31 mouse cellular contexts compared by ENCODE assay signal in genomic region chr4:123152003-123152402, GRCm38 (mm10). TPM values are rescaled to one million over a fixed set of nuclear protein-coding genes. Genes with fewer than 3 reads are reported as not detected.
DNase-seq lines count a peak whose midpoint lies in the region; ATAC-seq and TF ChIP-seq lines count a peak whose summit lies in the region.
"Had no signal": no experiment of that assay in that cellular context is flagged by ENCODE, and none has a peak within 500 bp of the region (broad histone marks: within the 10 kb centered on the region; RNA-seq: fewer than 3 reads in every experiment).

No protein-coding gene starts in this region.

- no peak for DNase-seq in forebrain, postnatal 0 days
- DNase-seq in forebrain, embryonic 10.5 days (ENCODE audit: extremely low spot score, low spot score), result no peak
- no peak for DNase-seq in layer of hippocampus, adult 2 months (ENCODE audit: low spot score in 2 of 2)
- no peak for DNase-seq in layer of hippocampus, adult 9-10 months (ENCODE audit: low spot score)
- DNase-seq in MEL (ENCODE audit: low read depth, low spot score), result no peak
- no peak for DNase-seq in gastrocnemius, adult 8-10 months (ENCODE audit: low spot score in 2 of 2)
- DNase-seq in embryo, embryonic 10 days (ENCODE audit: low spot score), result no peak
- DNase-seq: adrenal gland, adult 2 months; adrenal gland, postnatal 25 days; B cell, adult 2 months; cerebellum, adult 18-20 months; cerebellum, adult 9-11 months; cerebellum, postnatal 36 days; gastrocnemius, postnatal 25 days; heart, postnatal 10 days; heart, postnatal 4 days had no signal

- no peaks in the 10 kb centered on the region for H3K79me2 ChIP-seq in MEL (ENCODE audit: control insufficient read depth, insufficient read depth, low read length, poor library complexity)

- H3K4me1 ChIP-seq in forebrain, postnatal 0 days (ENCODE audit: insufficient read depth), result no peaks in the 10 kb centered on the region
- 0 out of 2 replicates have a peak, but pooled peaks cover 3% of the 10 kb centered on the region for H3K4me1 ChIP-seq in forebrain, embryonic 10.5 days
- H3K4me1 ChIP-seq in MEL (ENCODE audit: control insufficient read depth in 1 of 2, insufficient read depth in 2 of 2, low read length in 2 of 2), result no peaks in the 10 kb centered on the region
- no peaks in the 10 kb centered on the region for H3K4me1 ChIP-seq in embryonic fibroblast, embryonic 13.5 days (ENCODE audit: control insufficient read depth, insufficient read depth, low read length)
- H3K4me1 ChIP-seq: embryonic facial prominence, embryonic 10.5 days; forebrain, embryonic 15.5 days; heart, embryonic 10.5 days; hindbrain, embryonic 13.5 days had no signal

- no peak overlapping the region for H3K9ac ChIP-seq in forebrain, postnatal 0 days
- H3K9ac ChIP-seq in MEL (ENCODE audit: control insufficient read depth, low read depth, low read length, poor library complexity, severe bottlenecking), result no peak overlapping the region
- H3K9ac ChIP-seq: forebrain, embryonic 15.5 days; hindbrain, embryonic 13.5 days had no signal

- TF ChIP-seq CTCF in forebrain, postnatal 0 days (IDR thresholded peaks at IDR 0.05; ENCODE audit: low read depth), result 0 out of 2 replicates have a peak, but pooled peaks have one; percentile 6
- peak; percentile 56 for TF ChIP-seq CTCF in layer of hippocampus, adult 2 months (conservative IDR thresholded peaks at IDR 0.05)
- peak in 2 of 3 experiments; percentile 26 to 34; a peak in 4 of 6 replicates for TF ChIP-seq CTCF in MEL (IDR thresholded peaks at IDR 0.05 in 2 of 3, conservative IDR thresholded peaks at IDR 0.05 in 1 of 3; ENCODE audit: control insufficient read depth in 1 of 3, insufficient read depth in 1 of 3, low read depth in 2 of 3, low read length in 3 of 3, poor library complexity in 1 of 3, severe bottlenecking in 1 of 3)
- 0 out of 2 replicates have a peak, but pooled peaks have one; percentile 1 for TF ChIP-seq CTCF in embryonic fibroblast, embryonic 13.5 days (IDR thresholded peaks at IDR 0.05; ENCODE audit: borderline replicate concordance, insufficient read depth, low read length)

- WGBS in forebrain, postnatal 0 days, result 78% methylated on average over 4 of the region's 4 CpGs
- WGBS in forebrain, embryonic 10.5 days, result 80% methylated on average over 4 of the region's 4 CpGs

- ATAC-seq in forebrain, postnatal 0 days, result no peak
- ATAC-seq: activated CD4-positive, CD25-positive, alpha-beta regulatory T cell, adult 4 months; CD4-positive, CD25-positive, alpha-beta regulatory T cell, adult 4 months; forebrain, embryonic 15.5 days; hindbrain, postnatal 0 days had no signal

- no peak for TF ChIP-seq EP300 in MEL (IDR thresholded peaks at IDR 0.05; ENCODE audit: low read depth in 1 of 2, low read length in 2 of 2)

- H3K4me3 ChIP-seq in forebrain, postnatal 0 days (ENCODE audit: low read depth, low read length), result no peak overlapping the region
- no peak overlapping the region for H3K4me3 ChIP-seq in forebrain, embryonic 10.5 days
- no peak overlapping the region for H3K4me3 ChIP-seq in layer of hippocampus, adult 2 months
- no peak overlapping the region for H3K4me3 ChIP-seq in MEL (ENCODE audit: control insufficient read depth in 1 of 2, insufficient read depth in 1 of 2, low read depth in 2 of 2, low read length in 2 of 2)
- H3K4me3 ChIP-seq in embryonic fibroblast, embryonic 13.5 days (ENCODE audit: insufficient read depth, low read length), result no peak overlapping the region
- H3K4me3 ChIP-seq: embryonic facial prominence, embryonic 10.5 days; erythroblast, embryonic 14.5 days; forebrain, embryonic 15.5 days; heart, embryonic 10.5 days; hindbrain, embryonic 13.5 days had no signal

- no peak overlapping the region for H3K27ac ChIP-seq in forebrain, postnatal 0 days (ENCODE audit: low read depth, low read length)
- no peak overlapping the region for H3K27ac ChIP-seq in forebrain, embryonic 10.5 days
- no peak overlapping the region for H3K27ac ChIP-seq in layer of hippocampus, adult 2 months
- H3K27ac ChIP-seq in MEL (ENCODE audit: control insufficient read depth, low read depth, low read length), result no peak overlapping the region
- H3K27ac ChIP-seq in embryonic fibroblast, embryonic 13.5 days (ENCODE audit: insufficient read depth, low read length), result no peak overlapping the region
- H3K27ac ChIP-seq: embryonic facial prominence, embryonic 10.5 days; forebrain, embryonic 15.5 days; heart, embryonic 10.5 days; hindbrain, embryonic 13.5 days; hindbrain, postnatal 0 days had no signal

- H3K4me2 ChIP-seq in forebrain, postnatal 0 days (ENCODE audit: low read depth), result no peak overlapping the region
- H3K4me2 ChIP-seq: forebrain, embryonic 15.5 days; hindbrain, embryonic 13.5 days had no signal

- H3K36me3 ChIP-seq in forebrain, postnatal 0 days (ENCODE audit: insufficient read depth), result no peaks in the 10 kb centered on the region
- no peaks in the 10 kb centered on the region for H3K36me3 ChIP-seq in forebrain, embryonic 10.5 days (replicated peaks)
- no peaks in the 10 kb centered on the region for H3K36me3 ChIP-seq in MEL (ENCODE audit: control insufficient read depth in 1 of 2, insufficient read depth in 2 of 2, low read length in 2 of 2)
- H3K36me3 ChIP-seq: embryonic facial prominence, embryonic 10.5 days; forebrain, embryonic 15.5 days; heart, embryonic 10.5 days; hindbrain, embryonic 13.5 days had no signal

- no peak for TF ChIP-seq RAD21 in MEL (IDR thresholded peaks at IDR 0.05; ENCODE audit: low read depth, low read length)

- TF ChIP-seq POLR2A in MEL (IDR thresholded peaks at IDR 0.05; ENCODE audit: control insufficient read depth in 1 of 2, insufficient read depth in 1 of 2, low read depth in 1 of 2, low read length in 2 of 2, poor library complexity in 1 of 2), result no peak
- TF ChIP-seq POLR2A in embryonic fibroblast, embryonic 13.5 days (IDR thresholded peaks at IDR 0.05; ENCODE audit: low read depth, low read length), result no peak

- no peaks in the 10 kb centered on the region; the same call in 1 of the 2 replicates for H3K27me3 ChIP-seq in forebrain, postnatal 0 days (ENCODE audit: insufficient read depth, low read length)
- H3K27me3 ChIP-seq in forebrain, embryonic 10.5 days (ENCODE audit: poor library complexity, severe bottlenecking), result no peaks in the 10 kb centered on the region
- H3K27me3 ChIP-seq in MEL (ENCODE audit: control insufficient read depth in 1 of 2, insufficient read depth in 2 of 2, low read length in 2 of 2), result peaks cover 0 to 2% of the 10 kb centered on the region in 2 experiments; a peak in 1 of 4 replicates

- no peaks in the 10 kb centered on the region for H3K9me3 ChIP-seq in forebrain, postnatal 0 days (ENCODE audit: low read length)
- H3K9me3 ChIP-seq in forebrain, embryonic 10.5 days, result no peaks in the 10 kb centered on the region
- no peaks in the 10 kb centered on the region for H3K9me3 ChIP-seq in MEL (replicated peaks; ENCODE audit: insufficient read depth, low read length)
- H3K9me3 ChIP-seq: embryonic facial prominence, embryonic 10.5 days; forebrain, embryonic 15.5 days; heart, embryonic 10.5 days; hindbrain, embryonic 13.5 days had no signal

RNA-seq across cellular contexts. Expression of gene Ppie, which starts 12.3 kb away (rescaled TPM):
- total RNA-seq in forebrain, postnatal 0 days (2014; rRNA removed), result 28.9 and 34.2 TPM in 2 replicates
- 47.7 and 53.6 TPM in 2 replicates for polyA plus RNA-seq in forebrain, postnatal 0 days (2015; fragmentation: Nextera tagmentation; extraction: Ambion mirVana)
- polyA plus RNA-seq in forebrain, embryonic 10.5 days (2016; fragmentation: Nextera tagmentation; extraction: Ambion mirVana), result 142 and 145 TPM in 2 replicates
- 10 to 100 TPM; 21.5 to 21.9 TPM for total RNA-seq in layer of hippocampus, adult 2 months (2021)
- total RNA-seq in MEL (2012; rRNA removed), result 100 and 108 TPM in 2 replicates
- 10 to 100 TPM in 1 of 2 experiments, not detected in 1; 97.9 TPM for polyA plus RNA-seq in MEL (2012; ENCODE audit: insufficient read depth in 1 of 2, insufficient read length in 2 of 2, low read depth in 1 of 2, low replicate concordance in 2 of 2, missing spikeins in 1 of 2)
- 22.0 and 33.6 TPM in 2 replicates for polyA plus RNA-seq in embryonic fibroblast, embryonic 13.5 days (2011; ENCODE audit: insufficient read length, low read depth, missing spikeins)
- total RNA-seq in gastrocnemius, adult 8-10 months (2022), result 10 to 100 TPM; 18.7 to 23.7 (median 19.9) TPM

RNA-seq across cellular contexts. Expression of gene Hpcal4, which starts 31.0 kb away (rescaled TPM):
- total RNA-seq in forebrain, postnatal 0 days (2014; rRNA removed), result 57.1 and 58.5 TPM in 2 replicates
- 45.5 and 78.1 TPM in 2 replicates for polyA plus RNA-seq in forebrain, postnatal 0 days (2015; fragmentation: Nextera tagmentation; extraction: Ambion mirVana)
- 0.30 and 0.73 TPM in 2 replicates for polyA plus RNA-seq in forebrain, embryonic 10.5 days (2016; fragmentation: Nextera tagmentation; extraction: Ambion mirVana)
- total RNA-seq in layer of hippocampus, adult 2 months (2021), result 100 to 1,000 TPM; 493 to 508 TPM
- total RNA-seq in MEL (2012; rRNA removed), result not detected in 2 replicates
- polyA plus RNA-seq in MEL (2012; ENCODE audit: insufficient read depth in 1 of 2, insufficient read length in 2 of 2, low read depth in 1 of 2, low replicate concordance in 2 of 2, missing spikeins in 1 of 2), result not detected
- not detected in 2 replicates for polyA plus RNA-seq in embryonic fibroblast, embryonic 13.5 days (2011; ENCODE audit: insufficient read length, low read depth, missing spikeins)
- total RNA-seq in gastrocnemius, adult 8-10 months (2022), result under 1 TPM in 1 of 4 experiments, not detected in 3; 0.36 TPM
- total RNA-seq: gastrocnemius, adult 18-20 months; granulocyte monocyte progenitor cell, adult 5-6 weeks had no signal
- polyA plus RNA-seq: activated CD4-positive, CD25-positive, alpha-beta regulatory T cell, adult 4 months; CD4-positive, CD25-positive, alpha-beta regulatory T cell, adult 4 months; erythroblast, embryonic 14.5 days had no signal

RNA-seq across cellular contexts. Expression of gene Oxct2b, which starts 35.9 kb away (rescaled TPM):
- 0.62 TPM in 2 replicates for total RNA-seq in forebrain, postnatal 0 days (2014; rRNA removed)
- 0.33 and 0.34 TPM in 2 replicates for polyA plus RNA-seq in forebrain, postnatal 0 days (2015; fragmentation: Nextera tagmentation; extraction: Ambion mirVana)
- polyA plus RNA-seq in forebrain, embryonic 10.5 days (2016; fragmentation: Nextera tagmentation; extraction: Ambion mirVana), result 0.10 TPM in 1 of 2 replicates, not detected in the other
- not detected for total RNA-seq in layer of hippocampus, adult 2 months (2021)
- not detected in 2 replicates for total RNA-seq in MEL (2012; rRNA removed)
- polyA plus RNA-seq in MEL (2012; ENCODE audit: insufficient read depth in 1 of 2, insufficient read length in 2 of 2, low read depth in 1 of 2, low replicate concordance in 2 of 2, missing spikeins in 1 of 2), result not detected
- not detected in 2 replicates for polyA plus RNA-seq in embryonic fibroblast, embryonic 13.5 days (2011; ENCODE audit: insufficient read length, low read depth, missing spikeins)
- not detected for total RNA-seq in gastrocnemius, adult 8-10 months (2022)
- total RNA-seq: adrenal gland, adult 2 months; adrenal gland, postnatal 25 days; gastrocnemius, adult 18-20 months; gastrocnemius, postnatal 25 days; heart, postnatal 10 days; heart, postnatal 4 days had no signal
- polyA plus RNA-seq: activated CD4-positive, CD25-positive, alpha-beta regulatory T cell, adult 4 months; adrenal gland, adult 2 months; CD4-positive, CD25-positive, alpha-beta regulatory T cell, adult 4 months; embryonic facial prominence, embryonic 14.5 days; erythroblast, embryonic 14.5 days; forebrain, embryonic 11.5 days; heart, embryonic 14.5 days had no signal

RNA-seq across cellular contexts. Expression of gene Bmp8b, which starts 47.0 kb away (rescaled TPM):
- total RNA-seq in forebrain, postnatal 0 days (2014; rRNA removed), result 0.31 and 0.62 TPM in 2 replicates
- 0.15 and 0.40 TPM in 2 replicates for polyA plus RNA-seq in forebrain, postnatal 0 days (2015; fragmentation: Nextera tagmentation; extraction: Ambion mirVana)
- 0.12 and 0.15 TPM in 2 replicates for polyA plus RNA-seq in forebrain, embryonic 10.5 days (2016; fragmentation: Nextera tagmentation; extraction: Ambion mirVana)
- under 1 TPM; 0.20 to 0.29 TPM for total RNA-seq in layer of hippocampus, adult 2 months (2021)
- 0.08 TPM in 1 of 2 replicates, not detected in the other for total RNA-seq in MEL (2012; rRNA removed)
- under 1 TPM in 1 of 2 experiments, not detected in 1; 0.06 TPM for polyA plus RNA-seq in MEL (2012; ENCODE audit: insufficient read depth in 1 of 2, insufficient read length in 2 of 2, low read depth in 1 of 2, low replicate concordance in 2 of 2, missing spikeins in 1 of 2)
- polyA plus RNA-seq in embryonic fibroblast, embryonic 13.5 days (2011; ENCODE audit: insufficient read length, low read depth, missing spikeins), result 0.35 and 2.9 TPM in 2 replicates
- total RNA-seq in gastrocnemius, adult 8-10 months (2022), result not detected
- total RNA-seq: adrenal gland, adult 2 months; adrenal gland, postnatal 25 days; gastrocnemius, adult 18-20 months; gastrocnemius, postnatal 25 days; granulocyte monocyte progenitor cell, adult 5-6 weeks; heart, postnatal 10 days; heart, postnatal 4 days had no signal
- polyA plus RNA-seq: erythroblast, embryonic 14.5 days had no signal

RNA-seq across cellular contexts. Expression of gene Nt5c1a, which starts 49.3 kb away (rescaled TPM):
- 2.4 and 3.4 TPM in 2 replicates for total RNA-seq in forebrain, postnatal 0 days (2014; rRNA removed)
- 0.26 and 0.33 TPM in 2 replicates for polyA plus RNA-seq in forebrain, postnatal 0 days (2015; fragmentation: Nextera tagmentation; extraction: Ambion mirVana)
- not detected in 2 replicates for polyA plus RNA-seq in forebrain, embryonic 10.5 days (2016; fragmentation: Nextera tagmentation; extraction: Ambion mirVana)
- total RNA-seq in layer of hippocampus, adult 2 months (2021), result 10 to 100 TPM; 14.5 to 15.2 TPM
- not detected in 2 replicates for total RNA-seq in MEL (2012; rRNA removed)
- polyA plus RNA-seq in MEL (2012; ENCODE audit: insufficient read depth in 1 of 2, insufficient read length in 2 of 2, low read depth in 1 of 2, low replicate concordance in 2 of 2, missing spikeins in 1 of 2), result not detected
- polyA plus RNA-seq in embryonic fibroblast, embryonic 13.5 days (2011; ENCODE audit: insufficient read length, low read depth, missing spikeins), result not detected in 2 replicates
- total RNA-seq in gastrocnemius, adult 8-10 months (2022), result 10 to 100 TPM; 41.9 to 58.6 (median 47.2) TPM
- total RNA-seq: granulocyte monocyte progenitor cell, adult 5-6 weeks had no signal
- polyA plus RNA-seq: activated CD4-positive, CD25-positive, alpha-beta regulatory T cell, adult 4 months; CD4-positive, CD25-positive, alpha-beta regulatory T cell, adult 4 months; embryonic facial prominence, embryonic 10.5 days; embryonic facial prominence, embryonic 14.5 days; erythroblast, embryonic 14.5 days; forebrain, embryonic 11.5 days; forebrain, embryonic 15.5 days; hindbrain, embryonic 13.5 days; intestine, embryonic 14.5 days had no signal

Comparison
In these comparisons a context has a peak if more than half of its experiments do, and no peak if none do; other contexts are left out.
1. CTCF ChIP-seq: peak in every context shown above with its lines; median percentile 56 in layer of hippocampus, adult 2 months; 30 in MEL; 6 in forebrain, postnatal 0 days; 1 in embryonic fibroblast, embryonic 13.5 days.
2. RNA of gene Hpcal4, which starts 31.0 kb away (total RNA-seq): 493 to 508 TPM in layer of hippocampus, adult 2 months and 57.1 to 58.5 TPM in forebrain, postnatal 0 days; 0.36 TPM in gastrocnemius, adult 8-10 months and not detected in MEL; every median in the first group is over 10 times any median in the second.